Comparison of ENCODE assay signal across 20 mouse cellular contexts in the genomic region with DNA sequence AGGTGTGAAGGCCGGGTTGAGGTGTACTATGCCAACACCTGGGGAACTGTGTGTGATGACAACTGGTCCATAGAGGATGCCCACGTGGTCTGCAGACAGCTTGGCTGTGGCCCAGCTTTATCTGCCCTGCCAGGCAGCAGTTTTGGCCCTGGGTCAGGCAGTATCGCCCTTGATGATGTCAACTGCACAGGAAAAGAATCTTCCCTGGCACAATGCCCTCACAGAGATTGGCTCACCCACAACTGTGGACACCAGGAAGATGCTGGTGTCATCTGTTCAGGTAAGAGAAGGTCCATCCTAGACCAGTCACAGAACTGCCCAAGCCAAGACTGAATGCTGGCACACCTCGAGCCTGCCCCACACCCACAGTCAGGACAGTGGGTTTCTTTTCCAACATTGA. TPM values are rescaled to one million over a fixed set of nuclear protein-coding genes. Genes with fewer than 3 reads are reported as not detected.
DNase-seq lines count a peak whose midpoint lies in the region; ATAC-seq and TF ChIP-seq lines count a peak whose summit lies in the region.
"Had no signal": no experiment of that assay in that cellular context is flagged by ENCODE, and none has a peak within 500 bp of the region (broad histone marks: within the 10 kb centered on the region; RNA-seq: fewer than 3 reads in every experiment).

No protein-coding gene starts in this region.

- no peaks in the 10 kb centered on the region for H3K4me1 ChIP-seq in heart, postnatal 0 days (ENCODE audit: control insufficient read depth, insufficient read depth)
- no peaks in the 10 kb centered on the region for H3K4me1 ChIP-seq in midbrain, postnatal 0 days (ENCODE audit: insufficient read depth, low read length)
- no peaks in the 10 kb centered on the region for H3K4me1 ChIP-seq in midbrain, embryonic 11.5 days (ENCODE audit: control insufficient read depth, insufficient read depth, low read length)
- H3K4me1 ChIP-seq: embryonic facial prominence, embryonic 13.5 days; forebrain, embryonic 12.5 days; hindbrain, embryonic 10.5 days; hindbrain, embryonic 15.5 days had no signal

- no peak overlapping the region for H3K4me3 ChIP-seq in heart, postnatal 0 days (ENCODE audit: low read depth, low read length)
- no peak overlapping the region for H3K4me3 ChIP-seq in midbrain, postnatal 0 days (ENCODE audit: low read depth, low read length)
- H3K4me3 ChIP-seq in midbrain, embryonic 11.5 days (ENCODE audit: low read depth, low read length): no peak overlapping the region
- H3K4me3 ChIP-seq: embryonic facial prominence, embryonic 13.5 days; forebrain, embryonic 12.5 days; hindbrain, embryonic 10.5 days; hindbrain, embryonic 15.5 days had no signal

- H3K27ac ChIP-seq in heart, postnatal 0 days (ENCODE audit: low read depth): no peak overlapping the region
- no peak overlapping the region for H3K27ac ChIP-seq in midbrain, postnatal 0 days (ENCODE audit: low read depth, low read length)
- no peak overlapping the region for H3K27ac ChIP-seq in midbrain, embryonic 11.5 days (ENCODE audit: low read depth, low read length)
- H3K27ac ChIP-seq: embryonic facial prominence, embryonic 13.5 days; forebrain, embryonic 12.5 days; hindbrain, embryonic 10.5 days; hindbrain, embryonic 15.5 days had no signal

- H3K9me3 ChIP-seq in heart, postnatal 0 days (replicated peaks; ENCODE audit: control insufficient read depth, low read length): no peaks in the 10 kb centered on the region
- no peaks in the 10 kb centered on the region for H3K9me3 ChIP-seq in midbrain, postnatal 0 days (ENCODE audit: low read length)
- H3K9me3 ChIP-seq in midbrain, embryonic 11.5 days (ENCODE audit: control insufficient read depth, low read length): no peaks in the 10 kb centered on the region
- H3K9me3 ChIP-seq: embryonic facial prominence, embryonic 13.5 days; forebrain, embryonic 12.5 days; hindbrain, embryonic 10.5 days; hindbrain, embryonic 15.5 days had no signal

- H3K4me2 ChIP-seq in heart, postnatal 0 days (ENCODE audit: low read depth, low read length): no peak overlapping the region
- H3K4me2 ChIP-seq in midbrain, postnatal 0 days (ENCODE audit: low read depth, low read length, poor library complexity, severe bottlenecking): no peak overlapping the region
- no peak overlapping the region for H3K4me2 ChIP-seq in midbrain, embryonic 11.5 days
- H3K4me2 ChIP-seq: embryonic facial prominence, embryonic 13.5 days; forebrain, embryonic 12.5 days; hindbrain, embryonic 15.5 days had no signal

- H3K9ac ChIP-seq in heart, postnatal 0 days (replicated peaks; ENCODE audit: low read depth, low read length): no peak overlapping the region
- no peak overlapping the region for H3K9ac ChIP-seq in midbrain, postnatal 0 days (replicated peaks; ENCODE audit: low read length, poor library complexity, severe bottlenecking)
- H3K9ac ChIP-seq in midbrain, embryonic 11.5 days (ENCODE audit: low read length): no peak overlapping the region
- H3K9ac ChIP-seq: embryonic facial prominence, embryonic 13.5 days; forebrain, embryonic 12.5 days; hindbrain, embryonic 15.5 days had no signal

- no peak for TF ChIP-seq EP300 in heart, postnatal 0 days (IDR thresholded peaks at IDR 0.05; ENCODE audit: low read depth)

- DNase-seq in cerebellum, postnatal 10 days: peak; percentile 48 to 57
- no peak for DNase-seq in cerebellum, adult 11-12 months
- DNase-seq in heart, postnatal 0 days (ENCODE audit: low spot score): peak; percentile 5
- no peak for DNase-seq in heart, postnatal 36 days
- peak; percentile 24 for DNase-seq in left cerebral cortex, postnatal 4 days
- no peak for DNase-seq in left cerebral cortex, postnatal 10 days (ENCODE audit: extremely low spot score in 1 of 2, low spot score in 2 of 2)
- DNase-seq in midbrain, postnatal 0 days (ENCODE audit: low spot score): peak; percentile 10
- no peak for DNase-seq in midbrain, embryonic 11.5 days (ENCODE audit: low spot score, missing footprints)
- DNase-seq: adrenal gland, postnatal 25 days; gastrocnemius, postnatal 10 days had no signal

- WGBS in heart, postnatal 0 days: 53% methylated on average over 4 of the region's 4 CpGs
- 69% methylated on average over 4 of the region's 4 CpGs for WGBS in midbrain, postnatal 0 days
- WGBS in midbrain, embryonic 11.5 days: 72% methylated on average over 4 of the region's 4 CpGs

- no peak for ATAC-seq in heart, postnatal 0 days (ENCODE audit: insufficient read depth, low read depth)
- ATAC-seq in midbrain, postnatal 0 days (ENCODE audit: low FRiP score): no peak
- no peak for ATAC-seq in midbrain, embryonic 11.5 days (ENCODE audit: low FRiP score)
- ATAC-seq: forebrain, embryonic 16.5 days; inflammation-experienced regulatory T-cells, adult 6 months; intestine, postnatal 0 days had no signal

- intact Hi-C loops in heart, postnatal 36 days (cut with DNase I): no loop called here
- intact Hi-C loops in left cerebral cortex, postnatal 4 days (cut with DNase I): no loop called here
- intact Hi-C loops in left cerebral cortex, postnatal 10 days (cut with DNase I): no loop called here

- TF ChIP-seq CTCF in heart, postnatal 0 days (IDR thresholded peaks at IDR 0.05; ENCODE audit: low read depth): no peak
- no peak for TF ChIP-seq CTCF in midbrain, postnatal 0 days (IDR thresholded peaks at IDR 0.05)

- no peaks in the 10 kb centered on the region for H3K36me3 ChIP-seq in heart, postnatal 0 days (replicated peaks; ENCODE audit: control insufficient read depth, insufficient read depth, low read length)
- no peaks in the 10 kb centered on the region for H3K36me3 ChIP-seq in midbrain, postnatal 0 days (ENCODE audit: insufficient read depth, low read length)
- no peaks in the 10 kb centered on the region for H3K36me3 ChIP-seq in midbrain, embryonic 11.5 days (ENCODE audit: control insufficient read depth, insufficient read depth, low read length)
- H3K36me3 ChIP-seq: embryonic facial prominence, embryonic 13.5 days; forebrain, embryonic 12.5 days; hindbrain, embryonic 10.5 days; hindbrain, embryonic 15.5 days had no signal

- H3K27me3 ChIP-seq in heart, postnatal 0 days (ENCODE audit: control insufficient read depth, insufficient read depth, low read length): no peaks in the 10 kb centered on the region
- no peaks in the 10 kb centered on the region for H3K27me3 ChIP-seq in midbrain, postnatal 0 days (ENCODE audit: insufficient read depth, low read length)
- H3K27me3 ChIP-seq in midbrain, embryonic 11.5 days (ENCODE audit: control insufficient read depth, insufficient read depth, low read length): no peaks in the 10 kb centered on the region
- H3K27me3 ChIP-seq: embryonic facial prominence, embryonic 13.5 days; forebrain, embryonic 12.5 days; hindbrain, embryonic 15.5 days had no signal

RNA-seq across cellular contexts. Expression of a gene that starts 56.2 kb away (rescaled TPM):
- total RNA-seq in heart, postnatal 0 days (2014; rRNA removed; ENCODE audit: low replicate concordance): 0.84 and 3.4 TPM in 2 replicates
- polyA plus RNA-seq in heart, postnatal 0 days (2015; fragmentation: Nextera tagmentation; extraction: Ambion mirVana): 0.60 and 0.65 TPM in 2 replicates
- total RNA-seq in heart, postnatal 36 days (2021): under 1 TPM; 0.33 to 0.38 TPM
- total RNA-seq in left cerebral cortex, postnatal 4 days (2021): under 1 TPM; 0.16 to 0.20 TPM
- total RNA-seq in left cerebral cortex, postnatal 10 days (2021): under 1 TPM; 0.30 to 0.49 TPM
- not detected in 2 replicates for total RNA-seq in midbrain, postnatal 0 days (2014; rRNA removed)
- 0.06 and 0.07 TPM in 2 replicates for polyA plus RNA-seq in midbrain, postnatal 0 days (2015; fragmentation: Nextera tagmentation; extraction: Ambion mirVana)
- polyA plus RNA-seq in midbrain, embryonic 11.5 days (2014; fragmentation: Nextera tagmentation; extraction: Ambion mirVana): not detected in 2 replicates
- total RNA-seq: adrenal gland, postnatal 25 days; gastrocnemius, postnatal 10 days; gastrocnemius, postnatal 4 days; MEL had no signal
- polyA plus RNA-seq: C2C12; embryonic facial prominence, embryonic 13.5 days; forebrain, embryonic 12.5 days; forebrain, embryonic 16.5 days; hindbrain, embryonic 10.5 days; hindbrain, embryonic 15.5 days; inflammation-experienced regulatory T-cells, adult 6 months had no signal

Comparison
In these comparisons a context has a peak if more than half of its experiments do, and no peak if none do; other contexts are left out.
1. DNase-seq: peak in cerebellum, postnatal 10 days (2 of 2), heart, postnatal 0 days (single experiment), left cerebral cortex, postnatal 4 days (single experiment) and midbrain, postnatal 0 days (single experiment); none in cerebellum, adult 11-12 months (single experiment), heart, postnatal 36 days (0 of 2), left cerebral cortex, postnatal 10 days (0 of 2) and midbrain, embryonic 11.5 days (single experiment).